27 mouse cellular contexts compared by ENCODE assay signal in genomic region chr2:180746569-180747192, GRCm38 (mm10). TPM values are rescaled to one million over a fixed set of nuclear protein-coding genes. Genes with fewer than 3 reads are reported as not detected.
DNase-seq lines count a peak whose midpoint lies in the region; ATAC-seq and TF ChIP-seq lines count a peak whose summit lies in the region.
"Had no signal": no experiment of that assay in that cellular context is flagged by ENCODE, and none has a peak within 500 bp of the region (broad histone marks: within the 10 kb centered on the region; RNA-seq: fewer than 3 reads in every experiment).

No protein-coding gene starts in this region.

- H3K36me3 ChIP-seq in kidney, adult 2 months (ENCODE audit: control insufficient read depth, insufficient read depth, low read length): no peaks in the 10 kb centered on the region
- no peaks in the 10 kb centered on the region for H3K36me3 ChIP-seq in midbrain, embryonic 14.5 days (ENCODE audit: control insufficient read depth, insufficient read depth, low read length)
- H3K36me3 ChIP-seq in midbrain, postnatal 0 days (ENCODE audit: insufficient read depth, low read length): no peaks in the 10 kb centered on the region
- H3K36me3 ChIP-seq in neural tube, embryonic 15.5 days: no peaks in the 10 kb centered on the region
- H3K36me3 ChIP-seq: embryonic facial prominence, embryonic 15.5 days; liver, embryonic 13.5 days had no signal

- no peak overlapping the region for H3K9ac ChIP-seq in midbrain, embryonic 14.5 days (replicated peaks; ENCODE audit: low read length)
- no peak overlapping the region for H3K9ac ChIP-seq in midbrain, postnatal 0 days (replicated peaks; ENCODE audit: low read length, poor library complexity, severe bottlenecking)
- no peak overlapping the region for H3K9ac ChIP-seq in neural tube, embryonic 15.5 days (replicated peaks)
- H3K9ac ChIP-seq: embryonic facial prominence, embryonic 15.5 days; liver, embryonic 13.5 days had no signal

- no peaks in the 10 kb centered on the region for H3K4me1 ChIP-seq in kidney, adult 2 months (ENCODE audit: control insufficient read depth, insufficient read depth, low read length)
- H3K4me1 ChIP-seq in midbrain, embryonic 14.5 days (ENCODE audit: control insufficient read depth, insufficient read depth, low read length): peaks cover 11% of the 10 kb centered on the region; the same call in 1 of the 2 replicates
- H3K4me1 ChIP-seq in midbrain, postnatal 0 days (ENCODE audit: insufficient read depth, low read length): no peaks in the 10 kb centered on the region
- peaks cover 14% of the 10 kb centered on the region for H3K4me1 ChIP-seq in neural tube, embryonic 15.5 days
- H3K4me1 ChIP-seq: embryonic facial prominence, embryonic 15.5 days; liver, embryonic 13.5 days had no signal

- H3K9me3 ChIP-seq in midbrain, embryonic 14.5 days (ENCODE audit: control insufficient read depth, low read length): no peaks in the 10 kb centered on the region
- no peaks in the 10 kb centered on the region for H3K9me3 ChIP-seq in midbrain, postnatal 0 days (ENCODE audit: low read length)
- no peaks in the 10 kb centered on the region for H3K9me3 ChIP-seq in neural tube, embryonic 15.5 days (replicated peaks)
- H3K9me3 ChIP-seq: embryonic facial prominence, embryonic 15.5 days; liver, embryonic 13.5 days had no signal

- no peak for TF ChIP-seq POLR2A in kidney, adult 2 months (IDR thresholded peaks at IDR 0.05; ENCODE audit: low read depth, low read length)

- no peak overlapping the region for H3K27ac ChIP-seq in kidney, adult 2 months (ENCODE audit: insufficient read depth, low read depth, low read length)
- no peak overlapping the region for H3K27ac ChIP-seq in midbrain, embryonic 14.5 days (replicated peaks; ENCODE audit: low read depth, low read length)
- H3K27ac ChIP-seq in midbrain, postnatal 0 days (ENCODE audit: low read depth, low read length): no peak overlapping the region
- 0 out of 2 replicates have a peak overlapping the region, but pooled peaks have one; percentile 13 for H3K27ac ChIP-seq in neural tube, embryonic 15.5 days (replicated peaks)
- H3K27ac ChIP-seq: embryonic facial prominence, embryonic 15.5 days; liver, embryonic 13.5 days had no signal

- no peaks in the 10 kb centered on the region for H3K27me3 ChIP-seq in kidney, adult 2 months (replicated peaks; ENCODE audit: control insufficient read depth, insufficient read depth, low read length)
- no peaks in the 10 kb centered on the region for H3K27me3 ChIP-seq in midbrain, embryonic 14.5 days (ENCODE audit: control insufficient read depth, insufficient read depth, low read length)
- H3K27me3 ChIP-seq in midbrain, postnatal 0 days (ENCODE audit: insufficient read depth, low read length): 0 out of 2 replicates have a peak, but pooled peaks cover 3% of the 10 kb centered on the region
- peaks cover 15% of the 10 kb centered on the region; the same call in 1 of the 2 replicates for H3K27me3 ChIP-seq in neural tube, embryonic 15.5 days (replicated peaks)

- WGBS in kidney, adult 2 months: 20% methylated on average over 5 of the region's 5 CpGs
- WGBS in midbrain, embryonic 14.5 days: 24% methylated on average over 5 of the region's 5 CpGs
- 33% methylated on average over 5 of the region's 5 CpGs for WGBS in midbrain, postnatal 0 days
- WGBS in neural tube, embryonic 15.5 days: 15% methylated on average over 5 of the region's 5 CpGs

- H3K4me3 ChIP-seq in kidney, adult 2 months (ENCODE audit: insufficient read depth, low read depth, low read length): no peak overlapping the region
- no peak overlapping the region for H3K4me3 ChIP-seq in midbrain, embryonic 14.5 days (replicated peaks; ENCODE audit: low read depth, low read length)
- no peak overlapping the region for H3K4me3 ChIP-seq in midbrain, postnatal 0 days (ENCODE audit: low read depth, low read length)
- no peak overlapping the region for H3K4me3 ChIP-seq in neural tube, embryonic 15.5 days (replicated peaks)
- H3K4me3 ChIP-seq: embryonic facial prominence, embryonic 15.5 days; liver, embryonic 13.5 days had no signal

- TF ChIP-seq CTCF in kidney, adult 2 months (conservative IDR thresholded peaks at IDR 0.05; ENCODE audit: insufficient read depth, insufficient read length, low read depth, low read length): no peak
- TF ChIP-seq CTCF in midbrain, postnatal 0 days (IDR thresholded peaks at IDR 0.05): no peak

- DNase-seq in cerebellum, postnatal 10 days: peak; percentile 43 to 52
- no peak for DNase-seq in cerebellum, adult 8-10 months
- peak; percentile 17 for DNase-seq in kidney, adult 2 months
- DNase-seq in kidney, adult 8-10 months: no peak
- DNase-seq in midbrain, embryonic 14.5 days: peak; percentile 64
- DNase-seq in midbrain, postnatal 0 days (ENCODE audit: low spot score): no peak
- DNase-seq: adrenal gland, postnatal 14 days; cerebellum, adult 9-10 months; gastrocnemius, postnatal 36 days; kidney, adult 9 months; kidney, postnatal 4 days; liver, embryonic 13.5 days; lung, adult 2 months; lung, postnatal 14 days; right cerebral cortex, postnatal 25 days; spleen, adult 18-20 months had no signal

- no peak overlapping the region for H3K4me2 ChIP-seq in midbrain, embryonic 14.5 days (ENCODE audit: low read length)
- H3K4me2 ChIP-seq in midbrain, postnatal 0 days (ENCODE audit: low read depth, low read length, poor library complexity, severe bottlenecking): no peak overlapping the region
- H3K4me2 ChIP-seq in neural tube, embryonic 15.5 days: no peak overlapping the region
- H3K4me2 ChIP-seq: embryonic facial prominence, embryonic 15.5 days; liver, embryonic 13.5 days had no signal

- no peak for ATAC-seq in midbrain, embryonic 14.5 days (ENCODE audit: low FRiP score, low TSS enrichment)
- ATAC-seq in midbrain, postnatal 0 days (ENCODE audit: low FRiP score): no peak
- no peak for ATAC-seq in neural tube, embryonic 15.5 days (ENCODE audit: low FRiP score)
- no peak for ATAC-seq in erythroblast, adult 5-6 weeks (replicated peaks; ENCODE audit: low FRiP score, poor library complexity, severe bottlenecking)

RNA-seq across cellular contexts. Expression of gene Slc17a9, which starts 21.6 kb away (rescaled TPM):
- 1.9 and 3.0 TPM in 2 replicates for polyA plus RNA-seq in kidney, adult 2 months (2012; rRNA removed)
- 0.12 TPM in 1 of 2 replicates, not detected in the other for polyA plus RNA-seq in midbrain, embryonic 14.5 days (2014; fragmentation: Nextera tagmentation; extraction: Ambion mirVana)
- total RNA-seq in midbrain, postnatal 0 days (2014; rRNA removed): 0.55 and 1.2 TPM in 2 replicates
- 0.20 TPM in 1 of 2 replicates, not detected in the other for polyA plus RNA-seq in midbrain, postnatal 0 days (2015; fragmentation: Nextera tagmentation; extraction: Ambion mirVana)
- 0.31 and 1.4 TPM in 2 replicates for polyA plus RNA-seq in neural tube, embryonic 15.5 days (2015; fragmentation: Nextera tagmentation; extraction: Ambion mirVana)
- total RNA-seq in erythroblast, adult 5-6 weeks (2015; ENCODE audit: low replicate concordance): 10.6 and 16.1 TPM in 2 replicates
- 1.5 and 3.1 TPM in 2 replicates for total RNA-seq in erythroblast, adult 5-6 weeks (2017; ENCODE audit: low replicate concordance)
- total RNA-seq: gastrocnemius, adult 18-20 months had no signal

RNA-seq across cellular contexts. Expression of gene Bhlhe23, which starts 30.0 kb away (rescaled TPM):
- not detected in 2 replicates for polyA plus RNA-seq in kidney, adult 2 months (2012; rRNA removed)
- 20.1 and 21.3 TPM in 2 replicates for polyA plus RNA-seq in midbrain, embryonic 14.5 days (2014; fragmentation: Nextera tagmentation; extraction: Ambion mirVana)
- 7.6 and 7.9 TPM in 2 replicates for total RNA-seq in midbrain, postnatal 0 days (2014; rRNA removed)
- 5.9 and 6.0 TPM in 2 replicates for polyA plus RNA-seq in midbrain, postnatal 0 days (2015; fragmentation: Nextera tagmentation; extraction: Ambion mirVana)
- polyA plus RNA-seq in neural tube, embryonic 15.5 days (2015; fragmentation: Nextera tagmentation; extraction: Ambion mirVana): 1.6 and 1.9 TPM in 2 replicates
- not detected in 2 replicates for total RNA-seq in erythroblast, adult 5-6 weeks (2015; ENCODE audit: low replicate concordance)
- total RNA-seq in erythroblast, adult 5-6 weeks (2017; ENCODE audit: low replicate concordance): not detected in 2 replicates
- total RNA-seq: adrenal gland, postnatal 14 days; common myeloid progenitor, adult 5-6 weeks; gastrocnemius, adult 18-20 months; gastrocnemius, postnatal 36 days; heart, adult 8-10 months; heart, postnatal 25 days; megakaryocyte progenitor cell, adult 5-6 weeks; monocyte, adult 5-6 weeks had no signal
- polyA plus RNA-seq: embryonic facial prominence, embryonic 15.5 days; heart, embryonic 14.5 days; limb, embryonic 14.5 days; liver, embryonic 13.5 days; lung, adult 2 months had no signal

RNA-seq across cellular contexts. Expression of gene Gid8, which starts 36.8 kb away (rescaled TPM):
- polyA plus RNA-seq in kidney, adult 2 months (2012; rRNA removed): 33.3 and 35.4 TPM in 2 replicates
- polyA plus RNA-seq in midbrain, embryonic 14.5 days (2014; fragmentation: Nextera tagmentation; extraction: Ambion mirVana): 51.8 and 64.9 TPM in 2 replicates
- total RNA-seq in midbrain, postnatal 0 days (2014; rRNA removed): 43.6 and 56.4 TPM in 2 replicates
- 44.5 and 46.5 TPM in 2 replicates for polyA plus RNA-seq in midbrain, postnatal 0 days (2015; fragmentation: Nextera tagmentation; extraction: Ambion mirVana)
- polyA plus RNA-seq in neural tube, embryonic 15.5 days (2015; fragmentation: Nextera tagmentation; extraction: Ambion mirVana): 54.9 and 57.5 TPM in 2 replicates
- 49.8 and 77.7 TPM in 2 replicates for total RNA-seq in erythroblast, adult 5-6 weeks (2015; ENCODE audit: low replicate concordance)
- total RNA-seq in erythroblast, adult 5-6 weeks (2017; ENCODE audit: low replicate concordance): 113 and 114 TPM in 2 replicates

RNA-seq across cellular contexts. Expression of gene Dido1, which starts 36.9 kb away (rescaled TPM):
- 13.2 and 13.4 TPM in 2 replicates for polyA plus RNA-seq in kidney, adult 2 months (2012; rRNA removed)
- polyA plus RNA-seq in midbrain, embryonic 14.5 days (2014; fragmentation: Nextera tagmentation; extraction: Ambion mirVana): 31.2 and 38.1 TPM in 2 replicates
- total RNA-seq in midbrain, postnatal 0 days (2014; rRNA removed): 36.7 and 44.1 TPM in 2 replicates
- 19.3 and 22.2 TPM in 2 replicates for polyA plus RNA-seq in midbrain, postnatal 0 days (2015; fragmentation: Nextera tagmentation; extraction: Ambion mirVana)
- polyA plus RNA-seq in neural tube, embryonic 15.5 days (2015; fragmentation: Nextera tagmentation; extraction: Ambion mirVana): 21.4 and 23.1 TPM in 2 replicates
- total RNA-seq in erythroblast, adult 5-6 weeks (2015; ENCODE audit: low replicate concordance): 25.2 and 25.3 TPM in 2 replicates
- 45.2 and 57.2 TPM in 2 replicates for total RNA-seq in erythroblast, adult 5-6 weeks (2017; ENCODE audit: low replicate concordance)

Comparison
In these comparisons a context has a peak if more than half of its experiments do, and no peak if none do; other contexts are left out.
1. DNase-seq: peak in cerebellum, postnatal 10 days (2 of 2), kidney, adult 2 months (single experiment) and midbrain, embryonic 14.5 days (single experiment); none in cerebellum, adult 8-10 months (single experiment), kidney, adult 8-10 months (0 of 2) and midbrain, postnatal 0 days (single experiment).